Mouse (Mus musculus) forebrain, embryonic 11.5 days (tissue): Measurements from ENCODE around the gene Sema3b. TPM values are rescaled to one million over a fixed set of nuclear protein-coding genes. Genes with fewer than 3 reads are reported as not detected.
A peak's percentile ranks its signal among the peaks of the same experiment; 100 is the strongest.

ENCODE experiments used
- ATAC-seq: fragments of 200-750 bp; cut with Nextera tagmentation; replicated peaks from 2 replicates; pipeline ENCODE4 v1.8.0; 2017; ENCODE audit warnings: moderate TSS enrichment; ENCODE audit not compliant: low FRiP score
- DNase-seq: peaks from one replicate; pipeline ENCODE4 v3.0.0-alpha.2; 2017; ENCODE audit warnings: low spot score
- H3K27ac ChIP-seq: fragments of 300-500 bp; sonication (generic); 2 replicates; pipeline ENCODE4 v1.5.1; 2014; ENCODE audit warnings: low read depth, low read length
- H3K27me3 ChIP-seq: fragments of 300-500 bp; sonication (generic); 2 replicates; pipeline ENCODE4 v1.6.1; 2014; ENCODE audit warnings: mild to moderate bottlenecking, low read length, mixed read lengths; ENCODE audit not compliant: control insufficient read depth, insufficient read depth
- H3K36me3 ChIP-seq: fragments of 300-500 bp; sonication (generic); 2 replicates; pipeline ENCODE4 v1.6.1; 2014; ENCODE audit warnings: mild to moderate bottlenecking, low read length, moderate library complexity, mixed read lengths; ENCODE audit not compliant: control insufficient read depth, insufficient read depth
- H3K4me1 ChIP-seq: fragments of 300-500 bp; sonication (generic); replicated peaks from 2 replicates; pipeline ENCODE4 v1.6.1; 2014; ENCODE audit warnings: low read length, mixed read lengths; ENCODE audit not compliant: control insufficient read depth, insufficient read depth
- H3K4me2 ChIP-seq: fragments of 300-500 bp; sonication (generic); 2 replicates; pipeline ENCODE4 v1.6.1; 2014; ENCODE audit warnings: low read depth, mild to moderate bottlenecking, low read length, moderate library complexity, mixed read lengths; ENCODE audit not compliant: severe bottlenecking
- H3K4me3 ChIP-seq: fragments of 300-500 bp; sonication (generic); 2 replicates; pipeline ENCODE4 v1.5.1; 2014; ENCODE audit warnings: low read depth, low read length
- H3K9ac ChIP-seq: fragments of 300-500 bp; sonication (generic); 2 replicates; pipeline ENCODE4 v1.6.1; 2014; ENCODE audit warnings: low read length
- H3K9me3 ChIP-seq: fragments of 300-500 bp; sonication (generic); 2 replicates; pipeline ENCODE4 v1.6.1; 2016; ENCODE audit warnings: low read length, mixed read lengths; ENCODE audit not compliant: control insufficient read depth
- WGBS: fragments of 180-500 bp; shearing (Covaris S2); extraction: QIAGEN DNeasy Blood & Tissue Kit; methylation state at CpG from one replicate; pipeline ENCODE4 v1.1.7; 2014; 5-methylcytosine and 5-hydroxymethylcytosine counted together
- polyA plus RNA-seq: library from polyadenylated mRNA; unstranded; fragments of >200 nt; fragmentation: Nextera tagmentation; extraction: Ambion mirVana; gene quantifications from 2 replicates; pipeline ENCODE4 v1.2.1, GENCODE M21; 2014

Sema3b gene
- polyA plus RNA-seq, 1 experiment from 2014 or later: 1.7 TPM

- ATAC-seq (no peak), DNase-seq (no peak)
- Histone ChIP-seq H3K4me1 (peaks cover 23% of the 10 kb centered on the region), H3K9me3 (no peaks in the 10 kb centered on the region), H3K9ac (no peak overlapping the region), H3K36me3 (peaks cover 29% of the 10 kb centered on the region), H3K27me3 (no peaks in the 10 kb centered on the region), H3K27ac (0 out of 2 replicates have a peak overlapping the region, but pooled peaks have one; percentile 19), H3K4me3 (no peak overlapping the region), H3K4me2 (no peak overlapping the region)
- WGBS: 74% methylated on average over 4 of the region's 4 CpGs
These were observed 6.0 kb upstream of the Sema3b start for GRCm38 (mm10) chr9:107615035-107615434.

DNA sequence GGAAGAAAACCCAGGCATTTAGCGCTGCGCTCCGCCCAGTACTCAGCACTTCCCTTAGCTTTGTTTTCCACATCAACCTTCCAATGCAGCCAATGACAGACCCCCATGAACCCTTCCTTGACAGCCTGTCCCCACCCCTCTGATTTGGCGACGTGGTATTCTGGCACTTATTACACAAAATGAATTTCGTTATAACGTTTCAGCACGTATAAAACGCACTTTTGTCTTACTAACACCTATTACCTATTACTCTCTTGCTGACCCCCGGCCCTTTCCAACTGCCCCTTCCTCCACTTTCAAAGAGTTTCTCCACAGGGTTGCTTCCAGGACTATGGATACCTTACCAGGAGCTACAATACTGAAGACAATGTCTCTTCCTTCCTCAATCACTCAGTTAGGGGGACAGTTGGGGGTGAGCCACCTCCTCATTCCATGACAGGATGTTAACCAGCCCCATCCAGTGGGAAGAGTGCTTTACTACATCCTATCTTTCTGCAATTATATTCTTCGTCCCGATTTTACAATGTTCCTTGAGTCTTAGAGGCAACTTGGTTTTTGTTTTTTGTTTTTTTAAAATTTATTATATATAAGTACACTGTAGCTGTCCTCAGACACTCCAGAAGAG lies 4.0 kb upstream of the Sema3b start:
- peaks cover 30% of the 10 kb centered on the region for H3K4me1 ChIP-seq
- WGBS: 12% methylated on average over 12 of the region's 12 CpGs
- H3K9me3 ChIP-seq: no peaks in the 10 kb centered on the region
- H3K4me3 ChIP-seq: peak overlapping the region; percentile 28; the same call in 1 of the 2 replicates
- peaks cover 19% of the 10 kb centered on the region for H3K36me3 ChIP-seq
- peak overlapping the region; percentile 72; the same call in 1 of the 2 replicates for H3K9ac ChIP-seq
- peak overlapping the region; percentile 95 for H3K27ac ChIP-seq
- H3K27me3 ChIP-seq: no peaks in the 10 kb centered on the region
- DNase-seq: no peak
- ATAC-seq: peak; percentile 11
- peak overlapping the region; percentile 58; the same call in 1 of the 2 replicates for H3K4me2 ChIP-seq

DNA sequence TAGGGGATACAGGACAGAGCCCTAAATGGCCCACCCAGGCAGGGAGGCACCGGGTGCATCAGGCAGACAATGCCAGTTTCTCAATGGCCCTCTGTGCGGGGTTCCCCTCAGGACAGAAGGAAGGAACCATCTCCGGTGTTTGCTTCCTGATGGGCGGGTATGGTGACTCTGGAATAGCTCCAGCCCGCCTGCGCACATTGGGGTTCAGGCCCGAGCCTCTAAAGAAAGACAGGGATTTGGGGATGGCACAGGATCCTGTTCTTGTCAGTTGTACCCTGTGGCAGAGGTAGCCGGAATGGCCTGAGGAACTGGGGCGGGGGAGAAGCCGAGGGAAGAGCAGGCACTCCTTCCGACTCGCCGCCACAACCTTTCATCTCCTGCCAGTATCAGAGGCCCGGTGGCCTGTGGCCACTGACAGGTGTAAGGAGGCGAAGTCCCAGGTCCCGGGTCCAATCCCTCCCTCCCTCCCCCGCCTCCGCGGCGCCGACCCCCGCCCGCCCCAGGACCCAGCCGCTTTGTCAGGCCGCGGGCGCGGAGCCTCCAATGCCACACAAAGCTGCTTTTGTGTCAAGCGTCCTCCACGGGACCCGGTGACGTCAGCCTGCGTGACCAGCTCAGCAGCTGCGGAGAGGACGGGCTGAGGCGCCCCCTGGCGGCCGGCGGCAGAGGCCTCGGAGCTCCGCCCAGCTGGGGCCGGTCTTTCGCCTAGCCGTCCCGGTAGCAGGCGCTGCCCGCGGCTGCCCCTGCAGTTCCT lies 3.3 kb upstream of the Sema3b start:
- H3K4me1 ChIP-seq: peaks cover 35% of the 10 kb centered on the region
- H3K9ac ChIP-seq: peak overlapping the region; percentile 72
- H3K4me3 ChIP-seq: peak overlapping the region; percentile 28
- no peaks in the 10 kb centered on the region for H3K9me3 ChIP-seq
- H3K36me3 ChIP-seq: peaks cover 15% of the 10 kb centered on the region
- H3K27me3 ChIP-seq: no peaks in the 10 kb centered on the region
- peak; percentile 95 for ATAC-seq
- DNase-seq: peak; percentile 100
- H3K4me2 ChIP-seq: peak overlapping the region; percentile 58
- peak overlapping the region; percentile 95 for H3K27ac ChIP-seq
- 2% methylated on average over 40 of the region's 48 CpGs for WGBS

DNA sequence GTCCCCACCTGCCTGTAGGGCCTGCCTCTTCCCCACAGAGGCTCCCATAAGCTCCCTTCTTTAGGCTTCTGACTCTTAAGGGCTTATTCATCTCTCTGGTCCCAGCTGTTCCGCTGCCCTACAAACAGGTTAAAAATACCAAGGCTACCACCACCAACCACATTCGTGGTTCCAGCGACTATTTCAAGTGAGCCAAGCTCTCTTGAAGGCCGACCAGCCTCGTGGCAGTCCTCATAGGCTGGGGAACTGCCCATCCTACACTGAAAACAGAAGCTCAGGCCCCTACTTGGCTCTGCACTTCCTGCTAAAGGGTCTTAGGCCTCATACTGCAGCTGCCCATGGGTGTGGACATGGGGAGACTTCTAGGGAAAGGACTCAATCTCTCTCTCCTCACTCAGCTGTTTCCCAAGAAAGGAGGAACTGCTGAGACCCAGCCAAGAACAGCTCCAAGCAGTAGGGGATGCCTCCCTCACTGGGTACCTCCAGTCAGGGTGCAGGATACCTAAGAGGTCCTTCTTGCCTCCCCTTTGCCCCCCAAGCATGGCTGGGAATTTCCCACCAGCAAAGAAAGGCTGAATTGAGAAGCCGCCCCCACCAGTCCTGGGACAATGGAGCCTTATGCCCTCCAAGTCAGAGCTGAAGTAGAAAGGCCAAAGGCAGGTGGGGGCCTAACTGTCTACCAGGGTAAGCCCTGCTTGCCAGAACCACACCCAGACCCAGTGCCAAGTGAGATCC lies 2.6 kb upstream of the Sema3b start:
- DNase-seq: no peak
- Histone ChIP-seq H3K27me3 (no peaks in the 10 kb centered on the region), H3K27ac (peak overlapping the region; percentile 95), H3K9ac (peak overlapping the region; percentile 72), H3K36me3 (peaks cover 15% of the 10 kb centered on the region), H3K4me1 (peaks cover 41% of the 10 kb centered on the region), H3K4me3 (peak overlapping the region; percentile 28; the same call in 1 of the 2 replicates), H3K9me3 (no peaks in the 10 kb centered on the region), H3K4me2 (peak overlapping the region; percentile 58)
- 77% methylated on average over 6 of the region's 6 CpGs for WGBS
- no peak for ATAC-seq

DNA sequence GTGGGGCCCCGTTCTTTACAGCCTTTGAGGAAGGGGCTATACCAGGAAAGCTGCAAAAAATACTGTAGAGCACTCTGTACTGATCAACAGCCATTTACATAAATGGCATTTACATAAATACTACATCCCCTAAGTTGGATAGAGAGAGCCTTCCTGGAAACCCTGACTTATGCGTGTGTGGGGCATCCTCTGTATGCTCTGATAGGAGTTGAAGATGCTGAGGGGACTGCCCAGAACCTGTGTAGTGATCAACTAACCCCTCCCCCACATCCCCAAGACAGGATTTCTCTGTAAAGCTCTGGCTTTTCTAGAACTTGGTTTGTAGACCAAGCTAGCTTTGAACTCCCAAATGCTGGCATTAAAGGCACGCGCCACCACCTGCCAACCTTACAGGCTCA lies 403 bp upstream of the Sema3b start:
- Histone ChIP-seq H3K27ac (0 out of 2 replicates have a peak overlapping the region, but pooled peaks have one; percentile 19), H3K27me3 (no peaks in the 10 kb centered on the region), H3K9ac (peak overlapping the region; percentile 31), H3K9me3 (no peaks in the 10 kb centered on the region), H3K4me2 (no peak overlapping the region), H3K36me3 (peaks cover 3% of the 10 kb centered on the region; the same call in 1 of the 2 replicates), H3K4me1 (peaks cover 52% of the 10 kb centered on the region), H3K4me3 (no peak overlapping the region)
- 74% methylated on average over 4 of the region's 4 CpGs for WGBS
- no peak for ATAC-seq
- no peak for DNase-seq

DNA sequence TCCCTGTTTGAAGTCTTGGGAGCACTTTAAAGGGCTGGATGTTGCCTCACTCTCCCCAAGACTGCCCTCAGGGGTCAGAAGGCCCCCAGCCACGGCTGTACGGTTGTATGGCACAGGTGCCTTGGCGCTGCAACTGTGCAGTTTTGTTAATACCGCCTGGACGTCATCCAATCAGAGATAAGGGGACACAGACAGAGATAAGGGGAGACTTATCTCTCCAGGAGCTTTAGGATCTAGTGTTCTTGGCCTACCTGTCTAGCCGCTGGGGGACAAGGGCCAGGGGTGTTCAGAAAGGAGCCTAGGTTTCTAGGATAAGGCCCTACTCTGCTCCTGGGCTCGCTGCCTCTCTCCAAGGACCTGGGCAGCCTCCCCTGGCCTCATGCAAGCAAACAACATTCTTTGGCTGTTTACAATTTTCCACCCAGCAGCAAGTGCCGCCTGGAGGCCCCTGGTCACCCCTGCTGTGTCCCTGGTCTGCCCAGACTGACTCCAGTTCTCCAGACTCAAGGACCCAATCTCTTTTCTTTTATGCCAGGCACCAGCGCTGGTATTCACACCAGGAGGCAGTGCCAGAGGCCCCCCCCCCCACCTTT lies 1.3 kb downstream of the Sema3b start:
- WGBS: 69% methylated on average over 8 of the region's 9 CpGs
- no peak overlapping the region for H3K4me3 ChIP-seq
- H3K36me3 ChIP-seq: no peaks in the 10 kb centered on the region
- DNase-seq (no peak), ATAC-seq (no peak)
- H3K27me3 ChIP-seq: no peaks in the 10 kb centered on the region
- H3K27ac ChIP-seq: no peak overlapping the region
- no peaks in the 10 kb centered on the region for H3K9me3 ChIP-seq
- no peak overlapping the region for H3K9ac ChIP-seq
- H3K4me1 ChIP-seq: peaks cover 46% of the 10 kb centered on the region
- H3K4me2 ChIP-seq: no peak overlapping the region

GRCm38 (mm10) chr9:107607036-107607435 lies 2.0 kb downstream of the Sema3b start:
- H3K27ac ChIP-seq: no peak overlapping the region
- H3K4me1 ChIP-seq: peaks cover 48% of the 10 kb centered on the region
- no peak overlapping the region for H3K4me2 ChIP-seq
- no peaks in the 10 kb centered on the region for H3K27me3 ChIP-seq
- no peaks in the 10 kb centered on the region for H3K36me3 ChIP-seq
- peak overlapping the region; percentile 27 for H3K9ac ChIP-seq
- DNase-seq: no peak
- no peak for ATAC-seq
- 67% methylated on average over 2 of the region's 2 CpGs for WGBS
- no peaks in the 10 kb centered on the region for H3K9me3 ChIP-seq
- no peak overlapping the region for H3K4me3 ChIP-seq

- no peaks in the 10 kb centered on the region for H3K9me3 ChIP-seq
- no peak overlapping the region for H3K4me3 ChIP-seq
- 17% methylated on average over 9 of the region's 9 CpGs for WGBS
- H3K9ac ChIP-seq: peak overlapping the region; percentile 27
- DNase-seq (no peak), ATAC-seq (no peak)
- no peaks in the 10 kb centered on the region for H3K36me3 ChIP-seq
- no peak overlapping the region for H3K27ac ChIP-seq
- H3K27me3 ChIP-seq: no peaks in the 10 kb centered on the region
- peaks cover 43% of the 10 kb centered on the region for H3K4me1 ChIP-seq
- no peak overlapping the region for H3K4me2 ChIP-seq
These were observed 2.4 kb downstream of the Sema3b start for GRCm38 (mm10) chr9:107606591-107606990.
